Mouse (Mus musculus) regulatory T cell (primary cell): ENCODE results near the gene Lrp3.

Experiments used
- in situ Hi-C: fragments of 300-600 bp; cut with MboI, MseI; formaldehyde crosslinking; loops from one replicate; pipeline ENCODE4 v1.15.1; 2025; ENCODE audit warnings: high pct_unique_total_duplicates

Lrp3 gene

DNA sequence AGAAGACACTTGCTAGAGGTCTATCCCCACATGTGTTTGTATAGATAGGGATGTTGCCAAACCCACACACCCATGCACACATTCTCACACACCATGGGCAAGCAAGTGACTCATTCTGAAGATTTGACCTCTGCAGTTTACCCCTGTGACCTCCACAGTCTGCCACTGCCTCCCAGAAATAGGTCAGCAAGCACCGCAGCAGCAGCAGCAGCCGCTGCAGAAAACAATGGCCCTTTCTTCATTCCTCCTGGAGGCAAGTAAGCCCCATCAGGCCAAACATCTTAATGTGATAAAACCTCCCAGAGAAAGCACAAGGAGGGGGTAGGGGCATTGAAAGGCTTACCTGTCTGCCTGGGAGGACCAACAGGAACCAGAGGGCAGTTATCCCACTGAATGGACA is 24.0 kb downstream of the Lrp3 start:
- in situ Hi-C loops = no loop called here

DNA sequence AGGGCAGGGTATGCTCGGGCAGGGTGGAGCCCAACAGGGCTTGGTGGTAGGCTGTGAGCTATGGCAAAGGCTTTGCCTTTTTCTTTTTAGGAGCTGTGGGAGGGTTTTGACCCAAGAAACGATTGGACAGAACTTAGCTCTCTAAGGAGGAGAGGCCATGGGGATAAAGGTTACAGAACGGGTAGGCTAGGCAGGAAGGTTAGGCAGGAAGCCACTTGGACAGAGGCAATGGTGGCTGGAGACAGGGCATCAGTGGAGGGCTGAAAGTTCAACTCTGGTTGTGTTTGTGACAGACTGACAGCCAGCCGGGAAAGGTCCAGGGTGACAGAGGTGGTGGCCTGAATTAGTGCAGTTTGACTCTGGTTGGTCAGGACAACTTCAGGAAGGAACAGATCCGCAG is 25.6 kb downstream of the Lrp3 start:
- in situ Hi-C loops = no loop called here

DNA sequence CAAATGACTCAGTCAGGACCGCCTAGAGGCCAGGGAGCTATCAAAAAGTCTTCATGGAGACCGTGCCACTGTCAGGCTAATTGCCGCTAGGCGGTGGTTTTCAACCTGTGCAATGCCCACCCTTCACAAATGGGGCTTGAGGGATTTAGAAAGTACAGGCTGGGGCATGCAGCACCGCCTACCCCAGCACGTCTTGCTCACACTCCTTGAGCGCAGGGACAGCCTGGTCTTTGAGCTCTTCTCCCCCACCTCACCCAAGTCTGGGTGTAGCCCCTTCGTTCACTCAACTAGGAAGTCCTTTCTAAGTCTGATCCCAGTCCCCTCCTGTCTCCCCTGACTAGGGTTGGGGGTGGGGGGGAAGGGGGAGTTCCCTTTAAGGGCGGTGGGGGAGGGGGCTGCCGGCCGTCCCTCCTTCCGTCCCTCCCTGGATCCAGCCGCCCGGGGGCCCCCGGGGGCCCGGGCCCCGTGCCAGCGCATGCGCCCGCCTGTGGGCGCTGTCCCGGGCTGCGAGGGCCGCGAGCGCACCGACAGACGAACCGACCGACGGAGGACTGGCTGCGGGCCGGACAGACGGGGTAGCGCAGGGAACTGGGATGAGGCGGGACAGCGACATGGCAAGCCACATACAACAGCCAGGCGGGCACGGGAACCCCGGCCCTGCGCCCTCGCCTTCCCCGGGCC is 29.3 kb downstream of the Lrp3 start, which contains the start of gene Slc7a10:
Gene Slc7a10 (plus strand): TSS at position 497 of the 681 bp plus-strand sequence.
- in situ Hi-C loops = no loop called here

DNA sequence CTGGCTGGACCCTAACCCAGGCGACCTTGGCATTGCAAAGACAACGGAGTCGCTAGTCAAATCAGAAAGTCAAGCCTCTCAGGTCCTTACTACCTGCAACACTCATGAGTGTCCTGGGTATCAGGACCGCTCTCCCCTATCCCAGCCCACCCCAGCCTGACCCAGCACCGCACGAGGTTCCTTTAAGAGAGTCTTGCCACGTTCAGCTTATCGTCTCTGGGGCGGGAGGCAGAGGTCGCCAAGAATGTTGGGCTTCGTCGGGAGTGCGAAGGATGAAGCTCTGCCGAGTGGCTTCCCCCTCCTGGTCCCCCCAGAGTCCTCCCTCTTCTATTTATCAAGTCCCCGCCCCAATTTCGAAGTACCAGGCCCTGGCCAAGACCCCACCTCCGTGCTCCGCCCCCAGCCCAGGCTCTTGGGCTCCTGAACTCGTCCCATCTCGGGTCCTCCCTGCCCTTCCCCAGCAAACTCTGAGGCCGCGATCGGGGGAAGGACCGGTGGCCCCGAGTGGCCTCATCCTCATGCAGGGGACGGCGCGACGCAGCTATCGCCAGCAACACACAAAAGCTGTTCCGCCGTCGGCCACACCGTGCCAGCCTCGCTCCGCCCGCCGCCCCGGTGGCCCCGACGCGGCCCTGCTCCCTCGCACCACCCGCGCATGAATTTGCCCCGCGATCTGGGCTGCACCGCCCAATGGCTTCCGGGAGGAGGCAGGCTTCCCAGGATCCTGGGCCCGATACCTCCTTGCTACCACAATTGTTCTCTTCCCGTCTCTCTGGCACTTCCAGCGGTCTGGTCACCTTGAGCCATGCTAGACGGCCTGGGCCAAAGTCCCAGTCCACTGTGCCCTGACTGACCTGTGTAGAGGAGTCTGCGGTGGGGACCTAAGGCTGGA is 30.2 kb downstream of the Lrp3 start:
- in situ Hi-C loops = no loop called here

DNA sequence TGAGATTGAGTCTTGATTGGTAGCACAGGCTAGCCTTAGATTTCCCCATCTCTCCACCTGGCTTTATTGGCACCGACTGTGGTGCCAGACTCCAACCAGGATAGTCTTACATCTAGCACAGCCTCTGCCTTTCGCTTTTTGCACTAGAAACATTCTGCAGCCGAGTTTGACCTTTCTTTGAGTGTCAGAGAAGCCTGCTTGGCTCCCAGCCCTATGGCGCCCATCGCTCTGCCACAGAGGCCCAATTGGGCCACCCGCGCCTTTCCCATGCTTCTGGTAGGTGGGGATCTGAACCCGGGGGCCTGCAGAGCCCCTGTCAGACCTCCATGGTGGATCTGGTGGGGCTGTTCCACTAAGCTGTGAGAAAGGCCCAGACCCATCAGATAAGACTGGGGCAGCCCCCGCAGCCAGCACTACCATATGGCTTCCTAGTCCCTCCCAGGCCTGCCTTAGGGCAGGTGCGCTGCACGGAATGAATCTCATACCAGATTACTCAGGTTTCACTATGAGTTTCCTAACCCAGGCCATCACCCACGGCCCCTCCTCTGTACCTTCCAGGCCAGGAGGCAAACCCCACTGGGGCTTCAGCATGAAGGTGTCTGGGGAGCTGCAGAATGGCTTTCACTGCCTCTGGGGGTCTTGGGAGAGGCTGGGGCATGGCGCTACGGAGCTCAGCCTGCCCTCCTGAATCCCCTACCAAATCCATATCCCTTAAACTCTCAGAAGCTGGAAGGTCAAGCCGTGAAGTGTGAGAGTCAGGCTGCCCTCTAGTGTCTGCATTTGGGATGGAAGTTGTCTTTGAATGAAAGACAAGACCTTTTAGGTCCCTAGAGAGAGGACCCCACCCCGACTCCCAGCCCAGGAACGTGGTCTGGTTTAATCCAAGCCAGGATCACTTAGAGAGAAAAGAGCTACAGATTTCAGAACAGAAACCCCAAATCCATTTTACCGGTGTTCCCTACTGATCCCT is 38.6 kb downstream of the Lrp3 start:
- in situ Hi-C loops = loop anchor here (5.0 to 10.0 kb wide), 2 partner anchors 139 to 512 kb away; no protein-coding TSS in a partner anchor

DNA sequence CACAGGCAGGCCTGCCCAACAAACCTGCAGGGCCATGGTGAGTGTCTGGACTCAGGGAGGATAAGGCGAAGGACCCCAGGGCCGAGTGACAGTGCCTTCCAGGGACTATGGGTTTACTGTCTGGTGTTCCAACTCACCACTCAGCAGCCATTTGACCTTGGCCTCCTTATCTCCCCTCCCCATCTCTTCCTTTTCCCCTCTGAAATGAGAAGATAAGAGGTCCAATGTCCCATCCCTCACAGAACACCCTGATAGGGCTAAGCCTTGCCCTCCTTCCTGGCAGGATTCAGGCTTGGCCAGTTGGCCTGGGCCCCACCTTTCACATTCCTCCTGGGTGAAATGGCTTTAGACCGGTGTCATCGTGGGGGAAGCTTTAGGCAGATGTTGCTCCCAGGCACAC is 39.8 kb downstream of the Lrp3 start:
- in situ Hi-C loops = loop anchor here (5.0 to 10.0 kb wide), 2 partner anchors 138 to 511 kb away; no protein-coding TSS in a partner anchor

DNA sequence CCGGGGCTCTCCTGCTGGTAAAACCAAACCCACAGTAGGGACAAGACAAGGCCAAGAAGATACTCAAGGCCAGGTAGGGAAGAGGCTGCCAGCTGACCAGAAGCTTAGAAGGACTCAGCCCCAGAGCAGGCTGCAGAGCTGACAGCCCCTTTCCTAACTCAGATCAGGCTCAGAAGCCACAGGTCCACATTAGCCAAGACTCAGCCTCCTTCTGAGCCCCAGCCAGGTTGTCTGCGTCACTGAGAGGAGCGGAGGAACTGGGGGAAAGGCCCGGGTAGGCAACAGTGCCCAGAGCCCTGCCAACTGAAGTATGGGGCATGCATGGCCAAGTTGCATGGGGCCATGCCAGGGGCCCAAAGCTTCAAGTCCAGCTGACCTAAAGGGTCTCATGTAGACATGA is 42.8 kb downstream of the Lrp3 start:
- in situ Hi-C loops = loop anchor here (10.0 kb wide), 1 partner anchor 508 kb away; no protein-coding TSS in a partner anchor

DNA sequence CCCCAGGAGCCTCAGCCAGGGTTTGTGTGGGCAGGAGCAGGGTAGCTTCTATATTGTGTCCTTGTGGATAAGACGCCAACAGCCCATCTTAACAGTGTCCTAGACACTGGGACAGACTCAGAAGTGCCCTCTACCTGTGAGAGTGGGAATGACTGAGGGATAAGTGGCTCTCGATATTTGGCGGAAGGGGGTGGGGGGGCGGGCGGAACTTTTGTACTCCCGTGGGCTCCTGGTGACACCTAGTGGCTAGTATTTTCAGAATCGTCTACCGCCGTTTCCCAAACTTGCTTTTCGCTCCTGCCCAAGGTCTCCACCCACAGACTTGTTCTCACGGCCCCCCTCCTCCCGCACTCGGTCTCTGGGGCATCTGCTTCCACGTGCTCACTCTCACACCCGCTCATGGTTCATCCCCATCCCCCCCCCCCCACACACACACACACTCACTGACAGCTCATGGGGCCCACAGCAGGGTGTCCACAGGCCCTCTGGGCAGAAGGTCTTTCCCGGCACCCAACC is 43.4 kb downstream of the Lrp3 start:
- in situ Hi-C loops = loop anchor here (10.0 kb wide), 1 partner anchor 507 kb away; no protein-coding TSS in a partner anchor

DNA sequence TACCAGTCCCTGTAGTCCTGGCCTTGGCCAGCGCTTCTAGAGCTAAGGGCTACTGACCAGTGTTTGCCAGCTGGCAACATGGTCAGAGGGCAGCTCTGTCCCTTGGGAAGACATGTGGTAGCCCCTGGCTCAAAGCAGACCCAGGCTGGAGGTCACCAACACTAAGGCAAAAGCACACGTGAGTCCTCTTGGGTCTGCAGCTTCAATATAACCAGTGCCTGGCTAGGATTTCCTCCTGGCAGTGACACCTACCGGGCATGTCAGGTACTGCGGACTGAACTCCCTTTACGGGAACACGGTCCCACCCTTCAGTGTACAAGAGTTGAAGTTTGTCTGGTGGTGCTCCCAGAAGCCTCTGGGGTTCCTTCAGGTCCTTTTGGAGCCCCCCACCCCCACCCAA is 46.0 kb downstream of the Lrp3 start:
- in situ Hi-C loops = no loop called here

DNA sequence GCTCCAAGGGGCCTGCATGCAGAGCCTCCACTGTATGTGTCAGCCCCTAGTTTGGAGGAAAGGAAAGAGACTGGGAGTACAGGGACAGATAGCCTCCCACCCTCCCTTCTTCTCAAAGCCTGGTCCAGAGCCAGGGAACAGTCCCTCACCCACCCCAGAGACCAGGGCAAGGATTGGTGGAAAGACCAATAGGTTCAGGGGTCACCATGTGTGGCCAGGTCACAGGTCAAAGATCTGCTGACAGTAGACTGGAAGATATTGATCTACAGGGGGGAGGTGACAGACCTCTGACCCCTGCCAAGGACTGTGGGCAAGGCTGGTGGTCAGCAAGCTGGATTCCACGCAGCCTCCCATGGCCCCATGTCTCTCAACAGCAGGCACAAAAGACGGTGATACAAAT is 47.4 kb downstream of the Lrp3 start:
- in situ Hi-C loops = no loop called here

DNA sequence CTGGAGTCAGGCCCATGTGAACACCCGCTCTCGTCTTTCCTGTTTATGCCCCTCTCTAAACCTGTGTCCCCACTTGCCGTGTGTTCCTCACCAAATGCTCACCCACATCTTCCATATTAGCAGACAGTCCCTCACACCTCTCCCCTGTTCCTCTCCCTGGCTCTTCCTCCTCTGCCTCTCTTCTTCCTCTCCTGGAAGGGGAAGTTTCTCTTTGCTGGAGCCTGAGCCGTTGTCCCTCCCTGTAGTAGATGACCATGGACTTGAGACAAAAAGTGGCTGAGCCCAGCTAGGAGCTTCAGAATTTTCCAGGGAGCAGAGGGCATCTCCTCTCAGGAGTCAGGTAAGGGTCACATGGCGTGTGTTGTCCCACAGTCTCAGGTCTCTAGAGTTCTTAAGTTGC is 48.3 kb downstream of the Lrp3 start:
- in situ Hi-C loops = no loop called here

DNA sequence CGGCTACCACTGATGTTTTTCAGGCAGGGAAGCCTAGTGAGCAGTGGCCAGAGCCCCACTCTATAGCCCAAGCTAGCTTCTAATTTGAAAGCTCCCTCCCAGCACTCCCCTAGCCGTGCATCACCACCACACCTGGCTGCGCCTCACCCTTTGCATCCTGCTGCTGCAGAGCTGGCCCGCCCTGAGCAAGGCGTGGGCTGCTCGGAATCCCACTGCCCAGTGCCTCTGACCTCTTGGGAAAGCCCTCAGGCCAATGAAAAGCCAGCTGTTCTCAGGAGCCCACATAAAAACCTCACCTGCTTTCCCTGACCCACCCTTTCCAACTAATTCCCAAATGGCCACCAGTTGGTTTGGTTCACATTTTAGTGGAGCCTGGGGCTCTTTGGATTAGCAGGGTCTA is 51.2 kb downstream of the Lrp3 start:
- in situ Hi-C loops = no loop called here

DNA sequence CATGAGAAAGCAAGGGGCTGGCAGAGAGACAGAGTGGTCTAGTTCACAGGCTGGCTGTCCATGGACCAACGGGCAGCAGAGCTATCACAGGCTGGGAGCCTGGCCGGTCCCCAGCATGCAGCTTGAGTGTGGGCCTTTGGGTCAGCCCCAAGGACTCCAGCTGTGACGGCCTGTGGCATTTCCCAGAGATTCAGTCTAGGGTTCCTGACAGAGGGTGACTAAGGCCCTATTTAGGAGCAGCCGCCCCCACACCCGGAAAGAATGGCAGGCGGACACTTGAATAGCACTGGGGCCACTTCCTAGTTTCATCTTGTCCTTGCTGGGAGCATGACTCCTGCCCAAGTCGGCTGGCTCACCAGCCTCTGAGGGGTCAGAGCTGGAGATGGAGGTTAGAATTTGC is 51.7 kb downstream of the Lrp3 start:
- in situ Hi-C loops = no loop called here

DNA sequence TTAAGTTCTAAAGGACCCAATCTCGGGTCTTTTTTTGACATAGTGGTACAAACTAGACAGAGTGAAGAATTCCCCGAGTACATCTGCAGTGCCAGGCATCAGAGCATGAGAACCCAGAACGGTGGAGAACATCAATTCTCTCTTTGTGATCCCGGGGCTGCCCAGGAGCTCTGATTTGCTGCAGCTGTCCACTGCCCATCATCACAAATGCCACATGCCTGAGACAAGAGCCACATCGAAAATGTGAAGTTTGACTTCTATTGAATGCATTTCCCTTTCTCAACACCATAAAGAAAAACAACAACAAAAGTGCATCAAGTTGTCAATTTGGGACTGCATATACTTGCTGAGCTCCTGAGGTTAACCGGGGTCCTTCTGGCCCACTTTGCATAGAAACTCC is 52.9 kb downstream of the Lrp3 start:
- in situ Hi-C loops = no loop called here

DNA sequence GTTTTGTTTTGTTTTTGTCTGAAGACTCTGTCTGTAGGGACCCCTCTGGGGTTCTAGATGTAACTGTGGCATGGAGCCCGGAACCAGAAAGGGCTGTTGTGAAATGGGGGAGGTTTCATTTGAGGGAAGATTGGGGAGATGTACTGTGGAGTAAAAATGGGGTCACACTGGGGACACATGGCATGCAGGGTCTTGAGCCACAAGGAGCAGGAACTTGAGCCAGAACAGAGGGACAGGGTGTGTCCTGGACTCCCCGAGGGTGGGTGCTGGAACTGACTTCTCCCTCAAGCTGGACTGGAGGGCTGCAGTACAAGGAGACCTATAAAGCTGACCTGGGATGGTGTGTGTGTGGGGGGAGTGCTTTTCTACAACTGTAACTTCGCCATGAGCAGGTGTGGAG is 57.8 kb downstream of the Lrp3 start:
- in situ Hi-C loops = no loop called here

DNA sequence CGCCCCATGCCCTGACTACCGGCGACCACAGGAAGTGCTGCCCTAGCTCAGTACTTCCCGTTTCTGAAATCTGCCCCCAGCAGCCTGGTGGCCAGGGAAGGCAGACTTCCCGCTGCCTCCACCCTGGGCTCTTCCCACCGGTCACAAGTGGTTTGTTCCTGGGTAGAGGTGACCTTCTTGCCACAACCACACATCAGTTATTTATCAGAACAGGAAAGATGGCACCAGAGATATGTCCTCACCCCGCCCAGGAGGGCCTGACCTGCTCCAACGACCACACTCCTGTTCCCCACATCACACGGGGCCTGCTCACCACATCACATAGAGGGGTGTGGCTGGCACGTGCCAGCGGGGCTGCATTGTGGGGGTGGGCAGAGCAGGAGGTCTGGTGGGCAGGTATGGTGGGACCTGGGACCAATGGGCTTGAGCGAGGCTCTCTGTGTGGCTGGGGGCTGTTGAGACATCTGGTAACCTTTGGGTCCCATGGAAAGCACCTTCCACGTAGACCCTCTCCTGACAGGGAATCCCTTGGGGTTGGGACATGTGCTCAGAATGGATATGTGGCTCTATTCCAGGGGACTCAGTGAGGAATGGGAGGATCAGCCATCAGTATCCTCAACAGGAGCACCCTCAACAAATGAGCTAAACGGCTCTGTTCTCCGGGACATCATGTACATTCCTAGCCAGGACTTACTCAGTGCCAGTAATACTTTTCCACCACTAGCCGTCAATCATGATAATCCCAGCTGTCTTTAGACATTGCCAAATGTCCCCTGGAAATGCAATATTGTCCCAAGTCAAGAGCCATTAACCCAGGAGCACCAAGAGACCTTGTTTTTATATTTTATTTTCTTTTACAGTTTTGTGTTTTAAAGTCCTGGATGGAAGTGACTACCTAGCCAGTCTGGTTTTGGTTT is 58.5 kb downstream of the Lrp3 start:
- in situ Hi-C loops = no loop called here

DNA sequence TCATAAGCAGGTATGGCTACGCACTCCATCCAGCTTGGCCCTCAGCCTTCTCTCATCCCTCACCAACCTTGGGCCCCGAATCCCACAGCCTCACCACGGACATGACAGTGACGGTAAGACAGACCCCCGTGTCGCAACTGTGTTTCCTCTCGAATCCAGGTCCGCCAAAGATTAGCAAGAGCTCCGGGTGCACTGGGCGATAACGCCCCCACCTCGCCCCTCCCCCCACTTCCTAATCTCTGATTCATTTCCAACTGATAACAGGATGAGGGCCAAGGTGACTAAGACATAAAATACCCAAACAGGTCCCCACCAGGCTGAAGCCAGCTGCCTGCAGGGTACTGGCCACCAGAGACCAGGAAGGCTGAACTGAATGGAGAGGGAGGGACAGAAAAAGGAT is 60.8 kb downstream of the Lrp3 start:
- in situ Hi-C loops = no loop called here

DNA sequence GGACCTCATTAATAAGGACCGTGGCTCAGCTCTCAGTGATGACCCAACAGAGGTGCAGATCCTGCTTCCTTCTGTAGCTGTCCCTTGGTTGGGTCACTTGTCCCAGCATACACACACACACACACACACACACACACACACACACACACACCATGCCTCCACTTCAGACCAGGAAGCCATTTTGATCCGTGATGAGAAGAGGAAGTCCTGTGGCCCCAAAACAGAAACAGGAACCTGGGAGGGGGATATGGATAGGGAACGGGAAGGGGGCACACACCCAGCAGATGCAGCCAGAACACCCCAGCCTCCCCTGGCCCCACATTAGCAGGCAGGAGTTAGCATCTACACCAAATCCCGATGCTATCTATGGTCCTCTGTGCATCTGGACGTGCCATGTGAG is 64.4 kb downstream of the Lrp3 start:
- in situ Hi-C loops = no loop called here
